Mouse (Mus musculus): ENCODE measurements around the gene Slc4a1ap. TPM values are rescaled to one million over a fixed set of nuclear protein-coding genes. Genes with fewer than 3 reads are reported as not detected.

Slc4a1ap gene
- 26.5 and 30.2 TPM in 2 replicates for total RNA-seq (2012; rRNA removed)

- peaks cover 0 to 8% of the 10 kb centered on the region in 2 experiments; a peak in 2 of 4 replicates for H3K4me1 ChIP-seq (ENCODE audit: control insufficient read depth in 2 of 2, insufficient read depth in 2 of 2, low read length in 2 of 2, poor library complexity in 1 of 2)
- no peaks in the 10 kb centered on the region for H3K9me3 ChIP-seq (ENCODE audit: control insufficient read depth, insufficient read depth, low read depth, low read length)
- peak within 1 kb of the TSS; percentile 97 to 99 for H3K4me3 ChIP-seq (ENCODE audit: insufficient read depth in 1 of 2, low read depth in 1 of 2, low read length in 2 of 2, poor library complexity in 1 of 2, severe bottlenecking in 1 of 2)
- in situ Hi-C loops (cut with MboI; ENCODE audit: low sequenced_read_pairs in 2 of 2, unreplicated experiment in 2 of 2): no loop called here
- H3K27ac ChIP-seq (ENCODE audit: insufficient read depth, low read depth, low read length, poor library complexity, severe bottlenecking): peak within 1 kb of the TSS; percentile 1; the same call in 1 of the 2 replicates
- peaks cover 12% of the 10 kb centered on the region for H3K36me3 ChIP-seq (ENCODE audit: control insufficient read depth, insufficient read depth, low read length, poor library complexity, severe bottlenecking)
- peak within 1 kb of the TSS; percentile 97 for H3K9ac ChIP-seq (ENCODE audit: insufficient read depth, low read depth, low read length, poor library complexity, severe bottlenecking)
- DNase-seq (ENCODE audit: low read depth, low spot score): peak; percentile 78
- TF ChIP-seq HCFC1 (IDR thresholded peaks at IDR 0.05; ENCODE audit: borderline replicate concordance, insufficient read depth, low read length) (peak; percentile 79), MAFK (IDR thresholded peaks at IDR 0.05; ENCODE audit: insufficient read depth, low read depth, low read length) (no peak), ZNF384 (IDR thresholded peaks at IDR 0.05; ENCODE audit: low read depth, low read length) (no peak), ZC3H11A (IDR thresholded peaks at IDR 0.05; ENCODE audit: borderline replicate concordance, low read depth, low read length) (no peak), CHD2 (IDR thresholded peaks at IDR 0.05; ENCODE audit: low read depth, low read length) (peak; percentile 92)
Observed at GRCm38 (mm10) chr5:31526354-31527116, at the start of gene Slc4a1ap. Gene Slc4a1ap, plus strand, starts transcription at chr5:31526995.

- in situ Hi-C loops (cut with MboI; ENCODE audit: low sequenced_read_pairs in 2 of 2, unreplicated experiment in 2 of 2): no loop called here
- no peaks in the 10 kb centered on the region for H3K9me3 ChIP-seq (ENCODE audit: control insufficient read depth, insufficient read depth, low read depth, low read length)
- H3K36me3 ChIP-seq (ENCODE audit: control insufficient read depth, insufficient read depth, low read length, poor library complexity, severe bottlenecking): peaks cover 24% of the 10 kb centered on the region
- TF ChIP-seq HCFC1 (IDR thresholded peaks at IDR 0.05; ENCODE audit: borderline replicate concordance, insufficient read depth, low read length) (no peak), MAFK (IDR thresholded peaks at IDR 0.05; ENCODE audit: insufficient read depth, low read depth, low read length) (no peak), CHD2 (IDR thresholded peaks at IDR 0.05; ENCODE audit: low read depth, low read length) (no peak), ZC3H11A (IDR thresholded peaks at IDR 0.05; ENCODE audit: borderline replicate concordance, low read depth, low read length) (no peak), ZNF384 (IDR thresholded peaks at IDR 0.05; ENCODE audit: low read depth, low read length) (no peak)
- no peak overlapping the region for H3K27ac ChIP-seq (ENCODE audit: insufficient read depth, low read depth, low read length, poor library complexity, severe bottlenecking)
- DNase-seq (ENCODE audit: low read depth, low spot score): no peak
- H3K9ac ChIP-seq (ENCODE audit: insufficient read depth, low read depth, low read length, poor library complexity, severe bottlenecking): no peak overlapping the region
- no peak overlapping the region for H3K4me3 ChIP-seq (ENCODE audit: insufficient read depth in 1 of 2, low read depth in 1 of 2, low read length in 2 of 2, poor library complexity in 1 of 2, severe bottlenecking in 1 of 2)
- H3K4me1 ChIP-seq (ENCODE audit: control insufficient read depth in 2 of 2, insufficient read depth in 2 of 2, low read length in 2 of 2, poor library complexity in 1 of 2): no peaks in the 10 kb centered on the region
Observed at GRCm38 (mm10) chr5:31480536-31480935, 46.3 kb upstream of the Slc4a1ap start.

- in situ Hi-C loops (cut with MboI; ENCODE audit: low sequenced_read_pairs in 2 of 2, unreplicated experiment in 2 of 2): no loop called here
- Histone ChIP-seq H3K9ac (ENCODE audit: insufficient read depth, low read depth, low read length, poor library complexity, severe bottlenecking) (no peak within 1 kb of the TSS), H3K4me1 (ENCODE audit: control insufficient read depth in 2 of 2, insufficient read depth in 2 of 2, low read length in 2 of 2, poor library complexity in 1 of 2) (peaks cover 0 to 5% of the 10 kb centered on the region in 2 experiments; a peak in 2 of 4 replicates), H3K36me3 (ENCODE audit: control insufficient read depth, insufficient read depth, low read length, poor library complexity, severe bottlenecking) (peaks cover 26% of the 10 kb centered on the region), H3K4me3 (ENCODE audit: insufficient read depth in 1 of 2, low read depth in 1 of 2, low read length in 2 of 2, poor library complexity in 1 of 2, severe bottlenecking in 1 of 2) (no peak within 1 kb of the TSS), H3K27ac (ENCODE audit: insufficient read depth, low read depth, low read length, poor library complexity, severe bottlenecking) (no peak within 1 kb of the TSS), H3K9me3 (ENCODE audit: control insufficient read depth, insufficient read depth, low read depth, low read length) (no peaks in the 10 kb centered on the region)
- DNase-seq (ENCODE audit: low read depth, low spot score): no peak
- TF ChIP-seq CHD2 (IDR thresholded peaks at IDR 0.05; ENCODE audit: low read depth, low read length) (no peak), HCFC1 (IDR thresholded peaks at IDR 0.05; ENCODE audit: borderline replicate concordance, insufficient read depth, low read length) (no peak), ZC3H11A (IDR thresholded peaks at IDR 0.05; ENCODE audit: borderline replicate concordance, low read depth, low read length) (no peak), MAFK (IDR thresholded peaks at IDR 0.05; ENCODE audit: insufficient read depth, low read depth, low read length) (no peak)
Observed at GRCm38 (mm10) chr5:31485440-31485839, 41.4 kb upstream of the Slc4a1ap start, which contains the start of gene 4930548H24Rik. Gene 4930548H24Rik, plus strand, starts transcription at chr5:31485740.

GRCm38 (mm10) chr5:31487889-31488288 is 38.9 kb upstream of the Slc4a1ap start:
- H3K9me3 ChIP-seq (ENCODE audit: control insufficient read depth, insufficient read depth, low read depth, low read length): no peaks in the 10 kb centered on the region
- peak overlapping the region; percentile 78; the same call in 1 of the 2 replicates for H3K9ac ChIP-seq (ENCODE audit: insufficient read depth, low read depth, low read length, poor library complexity, severe bottlenecking)
- peaks cover 21% of the 10 kb centered on the region for H3K36me3 ChIP-seq (ENCODE audit: control insufficient read depth, insufficient read depth, low read length, poor library complexity, severe bottlenecking)
- TF ChIP-seq HCFC1 (IDR thresholded peaks at IDR 0.05; ENCODE audit: borderline replicate concordance, insufficient read depth, low read length): no peak
- no peak for TF ChIP-seq ZC3H11A (IDR thresholded peaks at IDR 0.05; ENCODE audit: borderline replicate concordance, low read depth, low read length)
- no peak for TF ChIP-seq ZNF384 (IDR thresholded peaks at IDR 0.05; ENCODE audit: low read depth, low read length)
- peak overlapping the region; percentile 84 to 91 for H3K4me3 ChIP-seq (ENCODE audit: insufficient read depth in 1 of 2, low read depth in 1 of 2, low read length in 2 of 2, poor library complexity in 1 of 2, severe bottlenecking in 1 of 2)
- DNase-seq (ENCODE audit: low read depth, low spot score): no peak
- 0 out of 2 replicates have a peak overlapping the region, but pooled peaks have one; percentile 71 for H3K27ac ChIP-seq (ENCODE audit: insufficient read depth, low read depth, low read length, poor library complexity, severe bottlenecking)
- peaks cover 0 to 5% of the 10 kb centered on the region in 2 experiments; a peak in 2 of 4 replicates for H3K4me1 ChIP-seq (ENCODE audit: control insufficient read depth in 2 of 2, insufficient read depth in 2 of 2, low read length in 2 of 2, poor library complexity in 1 of 2)
- in situ Hi-C loops (cut with MboI; ENCODE audit: low sequenced_read_pairs in 2 of 2, unreplicated experiment in 2 of 2): no loop called here
